In the genomic region with DNA sequence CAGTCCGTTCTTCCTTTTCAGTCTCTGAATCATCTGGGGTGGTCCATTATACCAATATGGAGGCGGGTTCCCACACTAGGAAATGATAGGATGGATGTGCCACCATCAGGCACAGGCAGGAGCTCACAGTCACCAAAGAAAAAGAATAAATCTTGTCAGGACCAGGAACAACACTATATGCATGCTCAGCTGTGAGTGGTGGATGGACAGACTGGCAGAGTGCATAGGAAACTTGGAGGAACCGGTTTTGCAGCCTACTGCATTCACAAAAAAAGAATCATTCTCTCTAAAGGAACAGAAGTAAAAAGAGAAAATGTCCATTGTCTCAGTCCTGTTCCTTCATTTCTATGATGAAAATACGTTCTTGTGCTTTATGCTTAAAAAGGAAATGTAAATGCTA, we compare ENCODE assay signal across 15 mouse cellular contexts.
"Had no signal": no experiment of that assay in that cellular context is flagged by ENCODE, and none has a peak within 500 bp of the region (broad histone marks: within the 10 kb centered on the region; RNA-seq: fewer than 3 reads in every experiment).

No protein-coding gene starts in this region.

- H3K9me3 ChIP-seq: hindbrain, embryonic 15.5 days; liver, embryonic 15.5 days; midbrain, embryonic 15.5 days had no signal

- H3K4me2 ChIP-seq: hindbrain, embryonic 15.5 days; limb, embryonic 13.5 days; liver, embryonic 15.5 days; midbrain, embryonic 11.5 days; midbrain, embryonic 15.5 days had no signal

- H3K4me3 ChIP-seq: hindbrain, embryonic 15.5 days; limb, embryonic 13.5 days; liver, embryonic 15.5 days; megakaryocyte, embryonic 14.5 days; midbrain, embryonic 15.5 days had no signal

- H3K36me3 ChIP-seq: hindbrain, embryonic 15.5 days; limb, embryonic 13.5 days; liver, embryonic 15.5 days; midbrain, embryonic 15.5 days had no signal

- H3K4me1 ChIP-seq: limb, embryonic 13.5 days; liver, embryonic 15.5 days; megakaryocyte, embryonic 14.5 days; midbrain, embryonic 15.5 days had no signal

- H3K27me3 ChIP-seq: hindbrain, embryonic 15.5 days; liver, embryonic 15.5 days; megakaryocyte, embryonic 14.5 days; midbrain, embryonic 15.5 days had no signal

- H3K9ac ChIP-seq: hindbrain, embryonic 15.5 days; limb, embryonic 13.5 days; liver, embryonic 15.5 days; midbrain, embryonic 15.5 days had no signal

- H3K27ac ChIP-seq: hindbrain, embryonic 15.5 days; limb, embryonic 13.5 days; liver, embryonic 15.5 days; macrophage; midbrain, embryonic 15.5 days had no signal

- DNase-seq: kidney, adult 11 months; kidney, adult 9 months; kidney, postnatal 14 days; left cerebral cortex, postnatal 4 days; right cerebral cortex, adult 18-20 months; right cerebral cortex, postnatal 25 days; thymus, adult 2 months; thymus, postnatal 25 days had no signal

- ATAC-seq: midbrain, embryonic 15.5 days had no signal
